Mouse (Mus musculus): ENCODE results near the gene Dspp. TPM values are rescaled to one million over a fixed set of nuclear protein-coding genes. Genes with fewer than 3 reads are reported as not detected.

Dspp gene
- polyA plus RNA-seq, 2 experiments from 2014 or later = not detected

DNA sequence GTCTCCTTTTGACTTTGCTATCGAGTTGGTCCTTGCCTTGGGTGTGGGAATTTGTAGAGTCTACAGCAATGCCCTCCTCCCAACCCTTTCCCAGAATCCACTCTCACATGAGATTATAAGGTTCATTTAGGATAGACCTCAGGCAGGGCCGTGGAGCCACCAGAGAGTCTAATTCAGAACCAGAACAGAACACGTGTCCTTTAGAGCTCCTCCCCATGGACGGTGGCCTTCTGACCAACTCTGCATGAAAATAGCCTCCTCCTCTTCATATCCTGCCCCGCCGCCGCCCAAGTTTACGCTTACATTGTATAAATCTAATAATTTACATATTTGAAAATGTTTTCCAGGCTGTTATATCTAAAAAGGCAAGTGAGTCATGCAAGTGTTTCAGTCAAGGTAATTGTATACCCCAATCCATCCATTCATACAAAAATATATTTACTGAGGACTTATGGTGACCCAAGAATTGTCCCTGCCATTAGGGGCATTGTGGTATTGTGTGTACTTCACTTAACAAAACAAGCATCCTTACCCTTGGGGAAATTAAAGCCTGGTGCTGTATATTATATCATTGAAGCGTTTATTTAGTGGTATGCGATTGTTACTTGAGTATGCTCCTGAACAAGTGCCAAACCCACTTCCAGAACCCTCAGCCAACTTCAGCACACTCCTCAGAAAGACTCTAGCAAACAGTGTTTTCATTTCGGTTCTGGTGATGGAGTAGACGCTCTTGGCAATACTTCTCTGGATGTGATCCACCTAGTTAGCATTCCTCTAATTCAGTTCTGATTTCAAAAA, 30.8 kb downstream of the Dspp start:
- no peak for ATAC-seq

- no peak for ATAC-seq
Observed at GRCm38 (mm10) chr5:104202351-104202750, 31.8 kb downstream of the Dspp start, which contains the start of gene Dmp1. Dmp1 (plus strand) TSS chr5:104202613.

DNA sequence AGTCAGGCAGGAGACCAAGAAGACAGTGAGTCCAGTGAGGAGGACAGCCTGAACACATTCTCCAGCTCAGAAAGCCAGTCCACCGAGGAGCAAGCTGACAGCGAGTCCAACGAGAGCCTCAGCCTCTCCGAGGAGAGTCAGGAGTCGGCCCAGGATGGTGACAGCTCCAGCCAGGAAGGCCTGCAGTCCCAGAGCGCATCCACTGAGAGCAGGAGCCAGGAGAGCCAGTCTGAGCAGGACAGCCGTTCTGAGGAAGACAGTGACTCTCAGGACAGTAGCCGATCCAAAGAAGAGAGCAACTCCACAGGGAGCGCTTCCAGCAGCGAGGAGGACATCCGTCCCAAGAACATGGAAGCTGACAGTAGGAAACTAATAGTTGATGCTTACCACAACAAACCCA, 42.0 kb downstream of the Dspp start:
- ATAC-seq = no peak

DNA sequence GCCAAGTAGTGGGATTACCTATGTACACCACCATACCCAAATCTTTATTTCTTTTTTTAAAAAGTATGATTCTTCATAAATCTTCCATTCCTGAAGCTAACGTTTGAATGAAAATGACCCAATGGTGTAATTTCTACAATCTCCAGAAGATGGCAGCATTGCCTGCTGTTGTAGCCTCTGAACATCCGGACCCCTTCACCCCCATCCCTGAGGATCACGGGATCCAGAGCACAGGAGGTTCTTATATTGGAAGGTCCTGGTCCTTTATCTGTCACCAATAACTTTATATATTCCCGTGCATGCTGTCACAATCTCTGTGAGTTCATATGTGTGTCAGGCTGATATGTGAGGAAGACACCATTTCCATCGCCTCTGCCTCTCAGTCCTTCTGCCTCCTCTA, 48.4 kb downstream of the Dspp start:
- ATAC-seq = no peak

- no peak for ATAC-seq
Observed at GRCm38 (mm10) chr5:104224299-104224698, 53.8 kb downstream of the Dspp start.

- ATAC-seq = no peak
Observed at GRCm38 (mm10) chr5:104224750-104225149, 54.2 kb downstream of the Dspp start.

- ATAC-seq = no peak
Observed at GRCm38 (mm10) chr5:104228497-104228896, 58.0 kb downstream of the Dspp start.

Other genes with a start within 250 kb of the Dspp start
- gene Hsd17b13, start 193.3 kb upstream of the Dspp start, polyA plus RNA-seq (2017; shearing (Covaris generic)) = not detected
- gene Hsd17b11, start 148.8 kb upstream of the Dspp start, polyA plus RNA-seq (2017; shearing (Covaris generic)) = 1 to 10 TPM; 4.3 to 5.2 TPM
- gene Nudt9, start 124.4 kb upstream of the Dspp start, polyA plus RNA-seq (2017; shearing (Covaris generic)) = 10 to 100 TPM; 13.5 to 22.6 TPM
- not detected for gene Gm17660, start 93.1 kb upstream of the Dspp start, polyA plus RNA-seq (2017; shearing (Covaris generic))
- gene Sparcl1, start 57.0 kb upstream of the Dspp start, polyA plus RNA-seq (2017; shearing (Covaris generic)) = not detected
- not detected for gene Dmp1, start 31.9 kb downstream of the Dspp start, polyA plus RNA-seq (2017; shearing (Covaris generic))
- gene Ibsp, start 128.5 kb downstream of the Dspp start, polyA plus RNA-seq (2017; shearing (Covaris generic)) = not detected
- not detected for gene Mepe, start 154.6 kb downstream of the Dspp start, polyA plus RNA-seq (2017; shearing (Covaris generic))

All from CD4-positive, CD25-positive, alpha-beta regulatory T cell, adult 4 months (primary cell).